Mouse (Mus musculus) liver, embryonic 12.5 days (tissue): ENCODE measurements around the gene Ccl3. TPM values are rescaled to one million over a fixed set of nuclear protein-coding genes. Genes with fewer than 3 reads are reported as not detected.

ENCODE experiments used
- ATAC-seq: fragments of 200-750 bp; cut with Nextera tagmentation; 2 replicates; pipeline ENCODE4 v1.8.0; 2017; ENCODE audit warnings: moderate number of reproducible peaks, mild to moderate bottlenecking, moderate library complexity
- H3K27ac ChIP-seq: fragments of 300-500 bp; sonication (generic); 2 replicates; pipeline ENCODE4 v1.5.1; 2016; ENCODE audit warnings: mild to moderate bottlenecking
- H3K27me3 ChIP-seq: fragments of 300-500 bp; sonication (generic); replicated peaks from 2 replicates; pipeline ENCODE4 v1.6.1; 2016; ENCODE audit warnings: mild to moderate bottlenecking, moderate library complexity
- H3K36me3 ChIP-seq: fragments of 300-500 bp; sonication (generic); 2 replicates; pipeline ENCODE4 v1.6.1; 2016; ENCODE audit warnings: mild to moderate bottlenecking, moderate library complexity
- H3K4me1 ChIP-seq: fragments of 300-500 bp; sonication (generic); 2 replicates; pipeline ENCODE4 v1.6.1; 2016
- H3K4me2 ChIP-seq: fragments of 300-500 bp; sonication (generic); 2 replicates; pipeline ENCODE4 v1.6.1; 2016; ENCODE audit warnings: mild to moderate bottlenecking, moderate library complexity
- H3K4me3 ChIP-seq: fragments of 300-500 bp; sonication (generic); 2 replicates; pipeline ENCODE4 v1.5.1; 2016; ENCODE audit warnings: mild to moderate bottlenecking, moderate library complexity
- H3K9ac ChIP-seq: fragments of 300-500 bp; sonication (generic); 2 replicates; pipeline ENCODE4 v1.6.1; 2016; ENCODE audit warnings: mild to moderate bottlenecking, moderate library complexity
- H3K9me3 ChIP-seq: fragments of 300-500 bp; sonication (generic); replicated peaks from 2 replicates; pipeline ENCODE4 v1.6.1; 2016; ENCODE audit warnings: mild to moderate bottlenecking, moderate library complexity
- WGBS: fragments of 180-500 bp; shearing (Covaris S2); methylation state at CpG from one replicate; pipeline ENCODE4 v1.1.7; 2016; ENCODE audit not compliant: insufficient replicate concordance; 5-methylcytosine and 5-hydroxymethylcytosine counted together
- polyA plus RNA-seq: library from polyadenylated mRNA; unstranded; fragments of >200 nt; fragmentation: Nextera tagmentation; extraction: Ambion mirVana; gene quantifications from 2 replicates; pipeline ENCODE4 v1.2.1, GENCODE M21; 2016

Ccl3 gene
- polyA plus RNA-seq, 1 experiment from 2014 or later = 1.6 TPM

GRCm38 (mm10) chr11:83618238-83618637, 30.9 kb downstream of the Ccl3 start:
- H3K4me2 ChIP-seq = no peak overlapping the region
- ATAC-seq = no peak
- no peaks in the 10 kb centered on the region for H3K4me1 ChIP-seq
- no peak overlapping the region for H3K4me3 ChIP-seq
- no peaks in the 10 kb centered on the region for H3K27me3 ChIP-seq
- 52% methylated on average over 4 of the region's 5 CpGs for WGBS
- no peaks in the 10 kb centered on the region for H3K9me3 ChIP-seq
- H3K36me3 ChIP-seq = no peaks in the 10 kb centered on the region
- H3K27ac ChIP-seq = no peak overlapping the region
- H3K9ac ChIP-seq = no peak overlapping the region

GRCm38 (mm10) chr11:83616586-83616985, 32.6 kb downstream of the Ccl3 start:
- no peaks in the 10 kb centered on the region for H3K9me3 ChIP-seq
- H3K4me2 ChIP-seq = no peak overlapping the region
- no peak for ATAC-seq
- WGBS = 74% methylated on average over 1 of the region's 1 CpGs
- H3K27ac ChIP-seq = no peak overlapping the region
- no peaks in the 10 kb centered on the region for H3K36me3 ChIP-seq
- H3K9ac ChIP-seq = no peak overlapping the region
- H3K4me1 ChIP-seq = no peaks in the 10 kb centered on the region
- no peaks in the 10 kb centered on the region for H3K27me3 ChIP-seq
- H3K4me3 ChIP-seq = no peak overlapping the region

GRCm38 (mm10) chr11:83610900-83611299, 38.3 kb downstream of the Ccl3 start:
- no peak overlapping the region for H3K4me3 ChIP-seq
- H3K4me2 ChIP-seq = no peak overlapping the region
- H3K27me3 ChIP-seq = no peaks in the 10 kb centered on the region
- no peak overlapping the region for H3K27ac ChIP-seq
- H3K4me1 ChIP-seq = no peaks in the 10 kb centered on the region
- no peaks in the 10 kb centered on the region for H3K9me3 ChIP-seq
- H3K36me3 ChIP-seq = no peaks in the 10 kb centered on the region
- H3K9ac ChIP-seq = no peak overlapping the region
- ATAC-seq = no peak
- WGBS = 62% methylated on average over 2 of the region's 2 CpGs

GRCm38 (mm10) chr11:83606396-83606795, 42.8 kb downstream of the Ccl3 start:
- Histone ChIP-seq H3K36me3 (no peaks in the 10 kb centered on the region), H3K9me3 (no peaks in the 10 kb centered on the region), H3K4me2 (no peak overlapping the region), H3K4me1 (no peaks in the 10 kb centered on the region), H3K9ac (no peak overlapping the region), H3K27me3 (no peaks in the 10 kb centered on the region), H3K4me3 (no peak overlapping the region), H3K27ac (no peak overlapping the region)
- no peak for ATAC-seq
- 25% methylated on average over 1 of the region's 1 CpGs for WGBS

GRCm38 (mm10) chr11:83605535-83605934, 43.6 kb downstream of the Ccl3 start:
- no peaks in the 10 kb centered on the region for H3K9me3 ChIP-seq
- no peak overlapping the region for H3K4me3 ChIP-seq
- no peaks in the 10 kb centered on the region for H3K27me3 ChIP-seq
- no peak overlapping the region for H3K9ac ChIP-seq
- no peak overlapping the region for H3K27ac ChIP-seq
- no peak overlapping the region for H3K4me2 ChIP-seq
- H3K4me1 ChIP-seq = no peaks in the 10 kb centered on the region
- H3K36me3 ChIP-seq = no peaks in the 10 kb centered on the region
- ATAC-seq = no peak
- 57% methylated on average over 3 of the region's 3 CpGs for WGBS

GRCm38 (mm10) chr11:83604698-83605097, 44.5 kb downstream of the Ccl3 start:
- no peak overlapping the region for H3K4me2 ChIP-seq
- H3K4me3 ChIP-seq = no peak overlapping the region
- no peak overlapping the region for H3K27ac ChIP-seq
- no peaks in the 10 kb centered on the region for H3K9me3 ChIP-seq
- H3K36me3 ChIP-seq = no peaks in the 10 kb centered on the region
- no peaks in the 10 kb centered on the region for H3K4me1 ChIP-seq
- no peak overlapping the region for H3K9ac ChIP-seq
- no peaks in the 10 kb centered on the region for H3K27me3 ChIP-seq
- ATAC-seq = no peak
- 61% methylated on average over 4 of the region's 4 CpGs for WGBS

- H3K27ac ChIP-seq = no peak overlapping the region
- WGBS = 75% methylated on average over 3 of the region's 3 CpGs
- no peak overlapping the region for H3K4me2 ChIP-seq
- H3K36me3 ChIP-seq = no peaks in the 10 kb centered on the region
- H3K9ac ChIP-seq = no peak overlapping the region
- H3K4me1 ChIP-seq = no peaks in the 10 kb centered on the region
- no peak overlapping the region for H3K4me3 ChIP-seq
- no peaks in the 10 kb centered on the region for H3K27me3 ChIP-seq
- no peaks in the 10 kb centered on the region for H3K9me3 ChIP-seq
- ATAC-seq = no peak
Observed at GRCm38 (mm10) chr11:83603399-83603798, 45.8 kb downstream of the Ccl3 start.

- no peaks in the 10 kb centered on the region for H3K4me1 ChIP-seq
- H3K27me3 ChIP-seq = no peaks in the 10 kb centered on the region
- H3K27ac ChIP-seq = no peak overlapping the region
- WGBS = 65% methylated on average over 2 of the region's 2 CpGs
- H3K4me3 ChIP-seq = no peak overlapping the region
- H3K9ac ChIP-seq = no peak overlapping the region
- H3K4me2 ChIP-seq = no peak overlapping the region
- ATAC-seq = no peak
- no peaks in the 10 kb centered on the region for H3K36me3 ChIP-seq
- H3K9me3 ChIP-seq = no peaks in the 10 kb centered on the region
Observed at GRCm38 (mm10) chr11:83600576-83600975, 48.6 kb downstream of the Ccl3 start.

- 68% methylated on average over 3 of the region's 3 CpGs for WGBS
- Histone ChIP-seq H3K27ac (no peak overlapping the region), H3K9ac (no peak overlapping the region), H3K4me1 (no peaks in the 10 kb centered on the region), H3K4me2 (no peak overlapping the region), H3K4me3 (no peak overlapping the region), H3K27me3 (no peaks in the 10 kb centered on the region), H3K9me3 (no peaks in the 10 kb centered on the region), H3K36me3 (no peaks in the 10 kb centered on the region)
- ATAC-seq = no peak
Observed at GRCm38 (mm10) chr11:83598991-83599390, 50.2 kb downstream of the Ccl3 start.

- 54% methylated on average over 3 of the region's 3 CpGs for WGBS
- H3K4me3 ChIP-seq = no peak overlapping the region
- no peaks in the 10 kb centered on the region for H3K4me1 ChIP-seq
- H3K27ac ChIP-seq = no peak overlapping the region
- H3K27me3 ChIP-seq = no peaks in the 10 kb centered on the region
- no peaks in the 10 kb centered on the region for H3K36me3 ChIP-seq
- no peak for ATAC-seq
- H3K9me3 ChIP-seq = no peaks in the 10 kb centered on the region
- no peak overlapping the region for H3K9ac ChIP-seq
- H3K4me2 ChIP-seq = no peak overlapping the region
Observed at GRCm38 (mm10) chr11:83598207-83598837, 50.8 kb downstream of the Ccl3 start.

Other genes starting within 250 kb of the Ccl3 start
- gene Rasl10b, start 240.2 kb downstream of the Ccl3 start, polyA plus RNA-seq = 0.57 and 0.99 TPM in 2 replicates
- gene Gas2l2, start 219.9 kb downstream of the Ccl3 start, polyA plus RNA-seq = not detected in 2 replicates
- 0.22 and 0.70 TPM in 2 replicates for gene 1700020L24Rik, start 211.7 kb downstream of the Ccl3 start, polyA plus RNA-seq
- 0.24 and 0.31 TPM in 2 replicates for gene Mmp28, start 186.3 kb downstream of the Ccl3 start, polyA plus RNA-seq
- gene Taf15, start 176.3 kb downstream of the Ccl3 start, polyA plus RNA-seq = 5.7 and 6.1 TPM in 2 replicates
- not detected in 2 replicates for gene Heatr9, start 127.2 kb downstream of the Ccl3 start, polyA plus RNA-seq
- 0.33 TPM in 1 of 2 replicates, not detected in the other for gene Ccl5, start 118.8 kb downstream of the Ccl3 start, polyA plus RNA-seq
- 9.7 and 11.9 TPM in 2 replicates for gene Ccl9, start 70.7 kb downstream of the Ccl3 start, polyA plus RNA-seq
- 8.0 and 8.8 TPM in 2 replicates for gene Ccl6, start 56.3 kb downstream of the Ccl3 start, polyA plus RNA-seq
- not detected in 2 replicates for gene Rpl9-ps1, start 3.7 kb downstream of the Ccl3 start, polyA plus RNA-seq
- 0.85 and 0.99 TPM in 2 replicates for gene Ccl4, start 13.2 kb upstream of the Ccl3 start, polyA plus RNA-seq
- 4.5 and 6.1 TPM in 2 replicates for gene Wfdc17, start 54.6 kb upstream of the Ccl3 start, polyA plus RNA-seq
- not detected in 2 replicates for gene Wfdc18, start 59.7 kb upstream of the Ccl3 start, polyA plus RNA-seq
- 3.3 and 4.1 TPM in 2 replicates for gene Wfdc21, start 97.6 kb upstream of the Ccl3 start, polyA plus RNA-seq
- 9.7 and 10.4 TPM in 2 replicates for gene Heatr6, start 104.3 kb upstream of the Ccl3 start, polyA plus RNA-seq
- 2.2 and 2.5 TPM in 2 replicates for gene Hnf1b, start 200.7 kb upstream of the Ccl3 start, polyA plus RNA-seq